Mouse (Mus musculus) spleen, adult 2 months (tissue): ENCODE results near the gene Gpr156. TPM values are rescaled to one million over a fixed set of nuclear protein-coding genes. Genes with fewer than 3 reads are reported as not detected.
"Not testable (repeated sequence)": the region's sequence is repeated elsewhere in the genome, so short reads cannot be mapped to it uniquely, and the experiment has no call there.

Experiments
- DNase-seq, 2 experiments: peaks; one replicate each; pipeline versions ENCODE4 v3.0.0 to v3.0.0-alpha.2; 2012 to 2021; ENCODE audit warnings: low spot score in 2 of 2, low read depth in 1 of 2
- H3K27ac ChIP-seq: fragments of 200-500 bp; 2 replicates; pipeline ENCODE4 v1.5.1; 2012; ENCODE audit warnings: low read length, inconsistent platforms; ENCODE audit not compliant: insufficient read depth
- H3K27me3 ChIP-seq: fragments of 200-500 bp; 2 replicates; pipeline ENCODE4 v1.6.1; 2012; ENCODE audit warnings: mild to moderate bottlenecking, moderate library complexity, low read length, inconsistent platforms; ENCODE audit not compliant: control insufficient read depth, insufficient read depth
- H3K36me3 ChIP-seq: fragments of 200-500 bp; 2 replicates; pipeline ENCODE4 v1.6.1; 2012; ENCODE audit warnings: mild to moderate bottlenecking, low read length, inconsistent platforms; ENCODE audit not compliant: control insufficient read depth, insufficient read depth
- H3K4me1 ChIP-seq: fragments of 200-500 bp; 2 replicates; pipeline ENCODE4 v1.6.1; 2011; ENCODE audit warnings: inconsistent platforms; ENCODE audit not compliant: control insufficient read depth, insufficient read depth, insufficient read length
- H3K4me3 ChIP-seq: fragments of 200-500 bp; 2 replicates; pipeline ENCODE4 v1.5.1; 2011; ENCODE audit warnings: mild to moderate bottlenecking, inconsistent platforms; ENCODE audit not compliant: insufficient read depth, insufficient read length; ENCODE audit errors: extremely low read depth
- CTCF ChIP-seq: fragments of 200-500 bp; IDR thresholded peaks from 2 replicates; pipeline ENCODE4 v1.5.1; 2011; ENCODE audit warnings: mild to moderate bottlenecking, inconsistent platforms; ENCODE audit not compliant: insufficient read depth, insufficient read length, insufficient replicate concordance; ENCODE audit errors: extremely low read depth
- POLR2A ChIP-seq: fragments of 200-500 bp; IDR thresholded peaks from 2 replicates; pipeline ENCODE4 v1.6.1; 2011; ENCODE audit warnings: low read depth, low read length, inconsistent platforms
- WGBS: fragments of 180-500 bp; shearing (Covaris S2); methylation state at CpG from one replicate; pipeline ENCODE4 v1.1.7; 2018; 5-methylcytosine and 5-hydroxymethylcytosine counted together
- polyA plus RNA-seq: library from polyadenylated mRNA; depleted of rRNA; stranded (reverse); fragments of >200 nt; gene quantifications from 2 replicates; pipeline ENCODE4 v1.2.3, GENCODE M21; 2012

Gene Gpr156
- polyA plus RNA-seq, 1 experiment = 0.69 TPM

DNA sequence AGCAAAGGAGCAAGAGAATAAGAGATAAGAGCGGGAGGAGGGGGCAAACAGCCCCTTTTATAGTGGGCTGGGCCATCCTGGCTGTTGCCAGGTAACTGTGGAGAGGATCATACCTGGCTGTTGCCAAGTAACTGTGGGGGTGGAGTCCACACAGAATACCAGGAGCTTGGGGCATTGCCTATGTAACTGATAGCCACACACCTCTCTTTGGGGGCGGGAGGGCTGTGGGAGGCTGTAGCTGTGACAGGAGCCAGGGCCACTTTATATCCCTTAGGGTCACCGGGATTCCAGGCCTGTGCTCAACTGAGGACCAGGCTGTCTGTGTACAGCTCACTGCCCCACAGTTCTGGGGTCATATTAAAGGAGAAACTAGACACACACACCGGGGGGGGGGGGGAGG, 40.5 kb downstream of the Gpr156 start:
- no peak overlapping the region for H3K4me3 ChIP-seq
- H3K36me3 ChIP-seq = no peaks in the 10 kb centered on the region
- H3K27ac ChIP-seq = no peak overlapping the region
- H3K4me1 ChIP-seq = no peaks in the 10 kb centered on the region
- no peaks in the 10 kb centered on the region for H3K27me3 ChIP-seq
- no peak for DNase-seq
- 76% methylated on average over 4 of the region's 4 CpGs for WGBS
- TF ChIP-seq CTCF = no peak
- no peak for TF ChIP-seq POLR2A

DNA sequence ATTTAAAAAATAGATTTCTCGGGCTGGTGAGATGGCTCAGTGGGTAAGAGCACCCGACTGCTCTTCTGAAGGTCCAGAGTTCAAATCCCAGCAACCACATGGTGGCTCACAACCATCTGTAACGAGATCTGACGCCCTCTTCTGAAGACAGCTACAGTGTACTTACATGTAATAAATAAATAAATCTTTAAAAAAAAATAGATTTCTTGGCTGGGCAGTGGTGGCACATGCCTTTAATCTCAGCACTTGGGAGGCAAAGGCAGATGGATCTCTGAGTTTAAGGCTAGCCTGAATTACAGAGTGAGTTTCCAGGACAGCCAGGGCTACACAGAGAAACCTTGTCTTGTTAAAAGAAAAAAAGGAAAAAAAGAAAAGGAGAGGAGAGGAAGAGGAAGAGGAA, 46.4 kb downstream of the Gpr156 start:
- not testable (repeated sequence) for DNase-seq, H3K36me3 ChIP-seq, H3K4me1 ChIP-seq, H3K4me3 ChIP-seq, H3K27me3 ChIP-seq, H3K27ac ChIP-seq
- WGBS = 81% methylated on average over 4 of the region's 4 CpGs

DNA sequence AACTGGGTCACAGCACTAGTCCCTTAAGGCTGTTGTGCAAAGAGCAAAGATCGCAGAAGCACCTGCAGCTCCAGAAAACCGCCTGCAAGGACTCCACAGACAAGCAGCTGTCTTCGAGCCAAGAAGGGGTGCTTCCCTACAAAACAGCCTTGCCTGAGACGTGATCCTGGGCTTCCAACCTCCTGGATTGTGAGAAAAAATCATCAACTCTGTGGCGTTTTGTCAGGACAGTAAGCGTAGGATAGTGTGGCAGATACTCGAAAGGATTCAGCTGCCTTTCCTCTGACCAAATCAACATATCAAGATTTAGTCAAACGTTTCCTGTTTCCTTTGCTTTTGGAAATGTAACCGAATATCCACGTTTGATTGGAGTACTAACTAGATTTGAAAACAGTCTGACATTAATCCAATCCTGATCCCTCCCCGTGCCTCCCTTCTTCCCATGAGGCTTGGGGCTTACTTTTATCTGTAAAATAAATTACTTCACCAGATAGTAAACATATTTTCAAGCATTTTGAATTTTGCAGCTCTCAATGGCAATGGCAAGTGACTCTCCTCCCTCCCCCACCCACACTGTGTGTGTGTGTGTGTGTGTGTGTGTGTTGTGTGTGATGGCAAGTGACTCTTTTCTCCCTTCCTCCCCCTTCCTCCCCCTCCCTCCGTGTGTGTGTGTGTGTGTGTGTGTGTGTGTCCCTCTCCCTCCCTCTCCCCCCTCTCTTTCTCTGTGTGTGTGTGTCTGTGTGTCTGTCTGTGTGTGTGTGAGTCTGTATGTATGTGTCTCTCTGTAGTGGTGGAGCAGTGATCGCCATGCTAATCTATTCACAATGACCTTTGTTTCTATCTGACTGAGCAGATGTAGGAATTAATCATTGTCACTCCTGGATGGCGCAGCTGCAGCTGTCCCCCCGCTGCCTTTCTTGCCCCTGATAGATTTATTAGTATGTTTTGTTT, 47.3 kb downstream of the Gpr156 start:
- 12% methylated on average over 15 of the region's 15 CpGs for WGBS
- H3K4me3 ChIP-seq = 0 out of 2 replicates have a peak overlapping the region, but pooled peaks have one; percentile 17
- no peaks in the 10 kb centered on the region for H3K36me3 ChIP-seq
- DNase-seq = no peak
- H3K4me1 ChIP-seq = no peaks in the 10 kb centered on the region
- no peaks in the 10 kb centered on the region for H3K27me3 ChIP-seq
- H3K27ac ChIP-seq = no peak overlapping the region
- TF ChIP-seq CTCF = no peak

DNA sequence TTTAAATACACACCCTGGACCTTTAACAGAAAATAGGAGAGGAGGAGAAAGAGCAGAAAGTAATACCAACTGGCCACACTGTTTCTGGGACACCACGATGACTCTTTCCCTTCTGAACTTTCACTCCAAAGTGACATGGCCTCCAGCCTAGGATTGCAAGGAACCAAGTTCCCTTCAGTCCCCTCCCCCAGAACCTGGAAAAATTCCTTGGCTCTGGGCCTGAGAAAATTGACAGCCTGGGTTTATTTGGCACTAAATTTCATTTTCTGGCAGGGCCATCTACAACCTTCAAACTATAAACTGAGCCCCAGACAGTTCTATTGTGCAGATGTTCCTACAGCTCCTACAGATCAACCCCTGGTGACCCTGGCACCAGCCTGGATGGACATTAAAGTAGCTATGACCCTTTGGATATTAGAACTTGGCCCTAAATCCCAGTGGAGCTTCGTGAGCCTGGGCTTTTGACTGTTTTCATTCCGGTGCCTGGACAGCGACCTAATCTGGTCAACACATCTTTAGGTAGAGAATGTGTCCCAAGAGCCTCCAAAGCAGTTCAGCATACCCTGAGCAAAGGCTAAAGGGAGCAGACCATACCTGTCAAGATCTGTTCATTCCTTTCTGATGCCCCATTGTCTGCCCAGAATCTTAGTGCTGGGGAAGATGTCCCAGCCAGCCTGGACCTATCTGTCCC, 48.2 kb downstream of the Gpr156 start:
- H3K4me1 ChIP-seq = no peaks in the 10 kb centered on the region
- H3K27me3 ChIP-seq = no peaks in the 10 kb centered on the region
- DNase-seq = no peak
- H3K27ac ChIP-seq = no peak overlapping the region
- H3K4me3 ChIP-seq = no peak overlapping the region
- WGBS = 79% methylated on average over 4 of the region's 4 CpGs
- H3K36me3 ChIP-seq = no peaks in the 10 kb centered on the region
- TF ChIP-seq POLR2A (no peak), CTCF (no peak)

DNA sequence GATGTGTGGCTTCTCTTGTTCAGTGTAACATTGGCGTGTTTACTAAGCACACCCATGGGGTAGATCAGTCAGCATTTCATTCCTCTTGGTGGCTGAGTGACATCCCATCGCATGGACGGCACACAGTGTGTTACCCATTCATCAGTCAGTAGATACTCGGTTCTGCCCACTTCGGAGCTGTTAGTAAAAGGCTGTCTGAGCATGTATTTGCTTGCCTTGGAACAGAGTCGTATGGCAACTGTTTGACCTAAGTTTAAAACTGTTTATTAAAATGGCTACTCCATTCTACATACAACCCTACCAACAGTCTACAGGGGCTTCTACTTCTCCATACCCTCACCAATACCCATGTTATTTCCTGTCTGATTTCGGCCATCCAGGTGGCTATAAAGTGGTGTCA, 50.6 kb downstream of the Gpr156 start:
- Histone ChIP-seq H3K36me3 (no peaks in the 10 kb centered on the region), H3K4me3 (no peak overlapping the region), H3K4me1 (no peaks in the 10 kb centered on the region), H3K27ac (no peak overlapping the region), H3K27me3 (no peaks in the 10 kb centered on the region)
- no peak for DNase-seq
- TF ChIP-seq CTCF = no peak
- TF ChIP-seq POLR2A = no peak
- 90% methylated on average over 7 of the region's 7 CpGs for WGBS

DNA sequence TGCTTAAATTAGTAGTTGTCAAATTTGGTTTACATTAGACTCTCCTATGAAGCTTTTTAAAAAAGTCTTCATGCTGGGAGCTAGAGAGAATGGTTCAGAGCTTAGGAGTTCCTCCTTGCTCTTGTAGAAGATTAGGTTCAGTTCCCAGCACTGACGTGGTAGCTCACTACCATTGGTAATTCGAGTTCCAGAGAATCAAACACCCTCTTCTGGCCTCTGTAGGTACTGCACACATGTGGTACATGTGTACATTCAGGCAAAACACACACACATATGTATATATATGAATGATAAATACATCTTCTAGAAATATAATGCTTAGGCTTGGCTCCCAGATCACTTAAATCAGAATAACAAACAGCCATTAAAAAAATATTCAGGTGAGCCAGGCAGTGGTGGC, 51.1 kb downstream of the Gpr156 start:
- Histone ChIP-seq H3K27ac (no peak overlapping the region), H3K36me3 (no peaks in the 10 kb centered on the region), H3K4me1 (no peaks in the 10 kb centered on the region), H3K27me3 (no peaks in the 10 kb centered on the region), H3K4me3 (no peak overlapping the region)
- 81% methylated on average over 2 of the region's 2 CpGs for WGBS
- TF ChIP-seq POLR2A (no peak), CTCF (no peak)
- no peak for DNase-seq

DNA sequence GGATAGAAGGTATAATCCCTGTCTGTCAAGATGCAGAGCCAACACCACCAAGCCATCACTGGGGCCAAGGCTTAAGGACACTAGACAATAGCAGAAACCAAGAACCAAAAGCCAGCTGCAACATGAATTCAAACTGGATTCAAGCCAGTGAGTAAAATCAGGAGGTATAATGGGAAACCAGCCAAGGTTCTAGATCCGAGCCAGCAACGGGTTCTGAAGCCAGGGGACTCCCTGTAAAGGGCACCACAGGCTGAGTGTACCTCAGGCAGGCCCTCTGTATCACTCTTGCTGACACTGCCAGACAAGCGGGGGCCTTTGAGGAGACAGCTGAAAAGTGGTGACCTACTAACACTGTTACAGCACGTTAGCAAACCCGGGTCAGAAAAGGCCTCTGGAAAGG, 55.2 kb downstream of the Gpr156 start:
- Histone ChIP-seq H3K36me3 (no peaks in the 10 kb centered on the region), H3K27me3 (no peaks in the 10 kb centered on the region), H3K27ac (no peak overlapping the region), H3K4me3 (no peak overlapping the region), H3K4me1 (no peaks in the 10 kb centered on the region)
- 79% methylated on average over 5 of the region's 5 CpGs for WGBS
- TF ChIP-seq CTCF = no peak
- no peak for TF ChIP-seq POLR2A
- no peak for DNase-seq
